Mouse (Mus musculus) spleen, adult 2 months (tissue): ENCODE measurements at regions not wholly inside any gene's neighbourhood (a gene's known extent, or its start where the extent isn't known, plus 50 kb on each side); places are given as distances from the start of the nearest gene placed in this dataset.

Experiments
- DNase-seq, 2 experiments: peaks; one replicate each; pipeline versions ENCODE4 v3.0.0 to v3.0.0-alpha.2; 2012 to 2021; ENCODE audit warnings: low spot score in 2 of 2, low read depth in 1 of 2
- H3K27ac ChIP-seq: fragments of 200-500 bp; 2 replicates; pipeline ENCODE4 v1.5.1; 2012; ENCODE audit warnings: low read length, inconsistent platforms; ENCODE audit not compliant: insufficient read depth
- H3K27me3 ChIP-seq: fragments of 200-500 bp; 2 replicates; pipeline ENCODE4 v1.6.1; 2012; ENCODE audit warnings: mild to moderate bottlenecking, moderate library complexity, low read length, inconsistent platforms; ENCODE audit not compliant: control insufficient read depth, insufficient read depth
- H3K36me3 ChIP-seq: fragments of 200-500 bp; 2 replicates; pipeline ENCODE4 v1.6.1; 2012; ENCODE audit warnings: mild to moderate bottlenecking, low read length, inconsistent platforms; ENCODE audit not compliant: control insufficient read depth, insufficient read depth
- H3K4me1 ChIP-seq: fragments of 200-500 bp; 2 replicates; pipeline ENCODE4 v1.6.1; 2011; ENCODE audit warnings: inconsistent platforms; ENCODE audit not compliant: control insufficient read depth, insufficient read depth, insufficient read length
- H3K4me3 ChIP-seq: fragments of 200-500 bp; 2 replicates; pipeline ENCODE4 v1.5.1; 2011; ENCODE audit warnings: mild to moderate bottlenecking, inconsistent platforms; ENCODE audit not compliant: insufficient read depth, insufficient read length; ENCODE audit errors: extremely low read depth
- CTCF ChIP-seq: fragments of 200-500 bp; IDR thresholded peaks from 2 replicates; pipeline ENCODE4 v1.5.1; 2011; ENCODE audit warnings: mild to moderate bottlenecking, inconsistent platforms; ENCODE audit not compliant: insufficient read depth, insufficient read length, insufficient replicate concordance; ENCODE audit errors: extremely low read depth
- POLR2A ChIP-seq: fragments of 200-500 bp; IDR thresholded peaks from 2 replicates; pipeline ENCODE4 v1.6.1; 2011; ENCODE audit warnings: low read depth, low read length, inconsistent platforms
- WGBS: fragments of 180-500 bp; shearing (Covaris S2); methylation state at CpG from one replicate; pipeline ENCODE4 v1.1.7; 2018; 5-methylcytosine and 5-hydroxymethylcytosine counted together

DNA sequence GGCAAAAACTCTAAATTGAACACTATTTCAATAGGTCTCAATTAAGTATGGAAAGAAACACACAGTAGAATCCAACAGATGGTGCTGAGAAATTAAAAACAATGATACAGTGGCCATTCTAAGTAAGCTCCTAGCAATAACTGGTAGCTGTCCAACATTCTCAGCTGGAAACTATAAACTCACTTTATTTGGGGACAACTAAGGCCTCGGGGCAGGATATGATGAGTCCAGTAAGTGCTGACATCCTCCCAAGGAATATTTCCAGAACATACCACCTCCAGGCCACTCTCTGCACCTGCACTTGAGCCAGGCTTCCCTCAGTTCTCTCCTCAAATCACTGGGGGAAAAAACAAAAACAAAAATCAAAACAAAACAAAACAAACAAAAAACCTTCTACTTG, 53.7 kb upstream of the Ank start:
- DNase-seq = no peak
- Histone ChIP-seq H3K4me3 (no peak overlapping the region), H3K4me1 (no peaks in the 10 kb centered on the region), H3K36me3 (no peaks in the 10 kb centered on the region), H3K27ac (no peak overlapping the region), H3K27me3 (no peaks in the 10 kb centered on the region)
- WGBS = 78% methylated on average over 1 of the region's 1 CpGs
- TF ChIP-seq POLR2A = no peak
- TF ChIP-seq CTCF = no peak

DNA sequence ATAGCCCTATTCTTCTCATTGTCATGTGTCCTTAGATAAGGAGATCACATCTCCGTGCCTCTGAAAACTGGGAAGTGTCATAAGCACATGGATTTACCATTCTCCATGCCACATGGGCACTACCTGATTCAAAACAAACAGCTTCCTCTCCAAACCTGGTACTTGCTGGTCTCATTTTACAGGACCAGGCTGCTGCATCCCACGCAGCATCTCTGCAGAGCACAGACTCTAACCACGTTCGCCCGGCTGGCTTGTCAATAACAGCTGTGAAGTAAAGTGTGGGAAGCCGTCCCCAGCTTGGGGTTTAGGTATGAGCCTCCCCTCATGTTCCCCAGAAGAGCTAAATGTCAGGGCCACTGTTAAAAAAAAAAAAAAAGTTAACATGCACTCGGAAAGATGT, 53.0 kb upstream of the Ank start:
- WGBS = 86% methylated on average over 7 of the region's 7 CpGs
- no peak for TF ChIP-seq CTCF
- no peak for TF ChIP-seq POLR2A
- Histone ChIP-seq H3K27me3 (no peaks in the 10 kb centered on the region), H3K27ac (no peak overlapping the region), H3K4me1 (no peaks in the 10 kb centered on the region), H3K4me3 (no peak overlapping the region), H3K36me3 (no peaks in the 10 kb centered on the region)
- no peak for DNase-seq

GRCm38 (mm10) chr15:27414819-27415218, 51.7 kb upstream of the Ank start:
- Histone ChIP-seq H3K27ac (no peak overlapping the region), H3K4me3 (no peak overlapping the region), H3K4me1 (no peaks in the 10 kb centered on the region), H3K27me3 (no peaks in the 10 kb centered on the region), H3K36me3 (no peaks in the 10 kb centered on the region)
- no peak for TF ChIP-seq POLR2A
- no peak for TF ChIP-seq CTCF
- 81% methylated on average over 7 of the region's 7 CpGs for WGBS
- DNase-seq = no peak
